Mouse (Mus musculus) testis, adult 2 months (tissue): ENCODE measurements around the gene Rhot2.

ENCODE experiments used
- CTCF ChIP-seq: fragments of 200-500 bp; IDR thresholded peaks from 2 replicates; pipeline ENCODE4 v1.5.1; 2012; ENCODE audit warnings: low read depth, mild to moderate bottlenecking, inconsistent platforms, low read length, moderate library complexity; ENCODE audit not compliant: control insufficient read depth, insufficient read depth, insufficient replicate concordance
- POLR2A ChIP-seq: fragments of 200-500 bp; IDR thresholded peaks from 2 replicates; pipeline ENCODE4 v1.6.1; 2012; ENCODE audit warnings: low read depth, mild to moderate bottlenecking, inconsistent platforms, low read length, moderate library complexity; ENCODE audit not compliant: control insufficient read depth

GRCm38 (mm10) chr17:25823452-25823851, 21.2 kb downstream of the Rhot2 start, which contains the start of gene Wdr24:
- TF ChIP-seq CTCF (no peak), POLR2A (peak; percentile 59)
